19 mouse cellular contexts compared by ENCODE assay signal in the genomic region with DNA sequence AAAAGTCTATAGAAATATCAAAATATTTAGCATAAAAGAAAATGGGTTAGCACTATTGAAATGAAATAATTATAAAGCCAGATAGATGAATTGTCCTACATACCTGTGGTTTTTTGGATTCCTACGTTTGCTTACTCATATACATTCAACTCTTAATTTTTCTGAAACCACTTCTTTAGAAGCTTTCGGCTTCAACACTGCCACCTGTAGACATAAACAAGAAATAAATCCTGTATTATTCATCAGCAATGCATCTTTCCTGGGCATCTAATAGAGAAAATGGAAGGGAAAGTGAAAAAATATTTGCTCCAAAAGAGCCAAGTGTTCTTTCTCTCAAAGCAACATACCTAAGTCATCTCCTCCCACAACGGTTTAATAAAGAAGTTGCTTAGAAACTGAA.
A peak's percentile ranks its signal among the peaks of the same experiment; 100 is the strongest.
DNase-seq lines count a peak whose midpoint lies in the region; ATAC-seq and TF ChIP-seq lines count a peak whose summit lies in the region.
"Had no signal": no experiment of that assay in that cellular context is flagged by ENCODE, and none has a peak within 500 bp of the region (broad histone marks: within the 10 kb centered on the region; RNA-seq: fewer than 3 reads in every experiment).

No protein-coding gene starts in this region.

- intact Hi-C loops in left cerebral cortex, adult 2 months (cut with DNase I), result loop anchor here (5.0 to 10.0 kb wide), 4 partner anchors 68 to 729 kb away; no protein-coding TSS in a partner anchor
- intact Hi-C loops in left cerebral cortex, postnatal 4 days (cut with DNase I), result no loop called here

- TF ChIP-seq POLR2A in embryonic fibroblast, embryonic 13.5 days (IDR thresholded peaks at IDR 0.05; ENCODE audit: low read depth, low read length), result no peak

- 64% methylated on average over 3 of the region's 3 CpGs for WGBS in midbrain, postnatal 0 days
- 83% methylated on average over 3 of the region's 3 CpGs for WGBS in midbrain, embryonic 10.5 days

- no peak overlapping the region for H3K27ac ChIP-seq in left cerebral cortex, adult 2 months
- no peak overlapping the region for H3K27ac ChIP-seq in midbrain, postnatal 0 days (ENCODE audit: low read depth, low read length)
- H3K27ac ChIP-seq in midbrain, embryonic 10.5 days (replicated peaks), result no peak overlapping the region
- no peak overlapping the region for H3K27ac ChIP-seq in embryonic fibroblast, embryonic 13.5 days (ENCODE audit: insufficient read depth, low read length)
- H3K27ac ChIP-seq: heart, embryonic 13.5 days; hindbrain, embryonic 14.5 days; intestine, embryonic 15.5 days; kidney, embryonic 15.5 days; limb, embryonic 10.5 days; liver, embryonic 12.5 days; midbrain, embryonic 12.5 days had no signal

- no peak overlapping the region for H3K4me2 ChIP-seq in midbrain, postnatal 0 days (ENCODE audit: low read depth, low read length, poor library complexity, severe bottlenecking)
- H3K4me2 ChIP-seq: heart, embryonic 13.5 days; intestine, embryonic 15.5 days; midbrain, embryonic 12.5 days had no signal

- H3K4me3 ChIP-seq in left cerebral cortex, adult 2 months, result peak overlapping the region; percentile 59
- H3K4me3 ChIP-seq in midbrain, postnatal 0 days (ENCODE audit: low read depth, low read length), result no peak overlapping the region
- H3K4me3 ChIP-seq in midbrain, embryonic 10.5 days, result no peak overlapping the region
- H3K4me3 ChIP-seq in embryonic fibroblast, embryonic 13.5 days (ENCODE audit: insufficient read depth, low read length), result peak overlapping the region; percentile 24
- H3K4me3 ChIP-seq: heart, embryonic 13.5 days; intestine, embryonic 15.5 days; kidney, embryonic 15.5 days; limb, embryonic 10.5 days; liver, embryonic 12.5 days; midbrain, embryonic 12.5 days had no signal

- no peaks in the 10 kb centered on the region for H3K36me3 ChIP-seq in midbrain, postnatal 0 days (ENCODE audit: insufficient read depth, low read length)
- no peaks in the 10 kb centered on the region for H3K36me3 ChIP-seq in midbrain, embryonic 10.5 days
- H3K36me3 ChIP-seq: heart, embryonic 13.5 days; intestine, embryonic 15.5 days; kidney, embryonic 15.5 days; limb, embryonic 10.5 days; liver, embryonic 12.5 days; midbrain, embryonic 12.5 days had no signal

- H3K9me3 ChIP-seq in midbrain, postnatal 0 days (ENCODE audit: low read length), result no peaks in the 10 kb centered on the region
- 0 out of 2 replicates have a peak, but pooled peaks cover 4% of the 10 kb centered on the region for H3K9me3 ChIP-seq in midbrain, embryonic 10.5 days (replicated peaks)
- H3K9me3 ChIP-seq: heart, embryonic 13.5 days; intestine, embryonic 15.5 days; kidney, embryonic 15.5 days; limb, embryonic 10.5 days; liver, embryonic 12.5 days; midbrain, embryonic 12.5 days had no signal

- peak; percentile 34 for DNase-seq in cerebellum, adult 9-10 months
- DNase-seq in cerebellum, postnatal 4 days (ENCODE audit: low spot score in 2 of 2), result no peak
- DNase-seq in left cerebral cortex, adult 2 months (ENCODE audit: extremely low spot score in 1 of 2, low spot score in 2 of 2), result no peak
- DNase-seq in left cerebral cortex, postnatal 4 days, result no peak
- peak; percentile 2 for DNase-seq in midbrain, postnatal 0 days (ENCODE audit: low spot score)
- no peak for DNase-seq in midbrain, embryonic 10.5 days (ENCODE audit: low spot score)
- DNase-seq in thymus, postnatal 10 days (ENCODE audit: low spot score in 2 of 2), result no peak
- DNase-seq: adrenal gland, adult 2 months; cerebellum, postnatal 10 days; lung, postnatal 14 days; right cerebral cortex, postnatal 14 days had no signal

- H3K9ac ChIP-seq in midbrain, postnatal 0 days (replicated peaks; ENCODE audit: low read length, poor library complexity, severe bottlenecking), result no peak overlapping the region
- H3K9ac ChIP-seq: heart, embryonic 13.5 days; hindbrain, embryonic 14.5 days; intestine, embryonic 15.5 days; kidney, embryonic 15.5 days; liver, embryonic 12.5 days; midbrain, embryonic 12.5 days had no signal

- no peaks in the 10 kb centered on the region for H3K4me1 ChIP-seq in midbrain, postnatal 0 days (ENCODE audit: insufficient read depth, low read length)
- peaks cover 6% of the 10 kb centered on the region; the same call in 1 of the 2 replicates for H3K4me1 ChIP-seq in midbrain, embryonic 10.5 days
- H3K4me1 ChIP-seq in embryonic fibroblast, embryonic 13.5 days (ENCODE audit: control insufficient read depth, insufficient read depth, low read length), result no peaks in the 10 kb centered on the region; the same call in 1 of the 2 replicates
- H3K4me1 ChIP-seq: heart, embryonic 13.5 days; intestine, embryonic 15.5 days; kidney, embryonic 15.5 days; limb, embryonic 10.5 days; liver, embryonic 12.5 days; midbrain, embryonic 12.5 days had no signal

- ATAC-seq in midbrain, postnatal 0 days (ENCODE audit: low FRiP score), result no peak
- ATAC-seq: intestine, embryonic 15.5 days; liver, embryonic 12.5 days had no signal

- H3K27me3 ChIP-seq in midbrain, postnatal 0 days (ENCODE audit: insufficient read depth, low read length), result no peaks in the 10 kb centered on the region
- H3K27me3 ChIP-seq in midbrain, embryonic 10.5 days (ENCODE audit: low read depth, poor library complexity, severe bottlenecking), result no peaks in the 10 kb centered on the region
- H3K27me3 ChIP-seq: intestine, embryonic 15.5 days; kidney, embryonic 15.5 days; liver, embryonic 12.5 days; midbrain, embryonic 12.5 days had no signal

- TF ChIP-seq CTCF in left cerebral cortex, adult 2 months (IDR thresholded peaks at IDR 0.05), result peak; percentile 18
- peak; percentile 46 for TF ChIP-seq CTCF in midbrain, postnatal 0 days (IDR thresholded peaks at IDR 0.05)
- no peak for TF ChIP-seq CTCF in embryonic fibroblast, embryonic 13.5 days (IDR thresholded peaks at IDR 0.05; ENCODE audit: borderline replicate concordance, insufficient read depth, low read length)

Comparison
In these comparisons a context has a peak if more than half of its experiments do, and no peak if none do; other contexts are left out.
1. DNase-seq: peak in cerebellum, adult 9-10 months (single experiment) and midbrain, postnatal 0 days (single experiment); none in cerebellum, postnatal 4 days (0 of 2), left cerebral cortex, adult 2 months (0 of 2), left cerebral cortex, postnatal 4 days (single experiment), midbrain, embryonic 10.5 days (single experiment) and thymus, postnatal 10 days (0 of 2).
2. H3K4me3 ChIP-seq: peak in left cerebral cortex, adult 2 months (single experiment) and embryonic fibroblast, embryonic 13.5 days (single experiment); none in midbrain, postnatal 0 days (single experiment) and midbrain, embryonic 10.5 days (single experiment).